19 mouse cellular contexts compared by ENCODE assay signal in the genomic region with DNA sequence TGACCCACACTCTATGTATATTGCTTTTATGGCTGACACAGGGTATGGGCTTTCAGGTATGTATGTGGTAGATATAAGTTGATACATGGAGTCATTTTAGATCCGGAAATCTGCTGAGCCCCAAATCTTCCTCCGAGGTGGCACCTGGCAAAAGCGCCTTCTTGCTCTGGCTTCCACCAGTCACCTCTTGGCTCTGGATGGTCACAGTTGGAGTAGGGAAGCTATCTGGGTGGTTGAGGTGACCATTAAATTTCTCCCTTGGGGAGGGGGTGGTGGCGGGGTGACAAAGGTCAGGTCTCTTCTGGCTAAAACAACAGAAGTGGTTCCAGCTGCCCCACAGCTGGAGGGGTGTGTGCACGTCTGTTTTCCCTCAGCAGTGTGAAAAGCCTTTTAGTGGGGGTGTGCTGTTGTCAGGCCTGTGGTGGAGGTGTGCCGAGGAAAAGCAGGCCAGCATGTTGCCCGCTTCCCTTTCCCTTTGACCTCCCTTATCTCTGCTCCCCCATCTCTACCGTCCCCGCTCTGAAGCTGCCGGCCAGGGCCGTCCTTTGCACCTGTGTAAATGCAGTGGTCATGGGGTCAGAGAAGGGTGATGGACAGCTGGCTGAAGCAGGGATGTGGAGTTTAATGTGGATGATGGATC.
A peak's percentile ranks its signal among the peaks of the same experiment; 100 is the strongest.
DNase-seq lines count a peak whose midpoint lies in the region; ATAC-seq and TF ChIP-seq lines count a peak whose summit lies in the region.
"Had no signal": no experiment of that assay in that cellular context is flagged by ENCODE, and none has a peak within 500 bp of the region (broad histone marks: within the 10 kb centered on the region; RNA-seq: fewer than 3 reads in every experiment).

No protein-coding gene starts in this region.

- no peak for ATAC-seq in hindbrain, embryonic 14.5 days (ENCODE audit: low FRiP score)
- 0 out of 2 replicates have a peak, but pooled peaks have one; percentile 17 for ATAC-seq in stomach, embryonic 16.5 days (ENCODE audit: insufficient read depth, low FRiP score)
- ATAC-seq: forebrain, embryonic 15.5 days had no signal

- no peaks in the 10 kb centered on the region for H3K9me3 ChIP-seq in hindbrain, embryonic 10.5 days
- H3K9me3 ChIP-seq in hindbrain, embryonic 14.5 days (ENCODE audit: control insufficient read depth, low read length), result no peaks in the 10 kb centered on the region
- no peaks in the 10 kb centered on the region for H3K9me3 ChIP-seq in stomach, embryonic 16.5 days (replicated peaks; ENCODE audit: control insufficient read depth, low read length)
- H3K9me3 ChIP-seq: embryonic facial prominence, embryonic 15.5 days; forebrain, embryonic 15.5 days; hindbrain, embryonic 12.5 days; limb, embryonic 15.5 days had no signal

- peak; percentile 31 for DNase-seq in hindbrain, embryonic 10.5 days (ENCODE audit: low spot score)
- no peak for DNase-seq in hindbrain, embryonic 14.5 days (ENCODE audit: low spot score)
- peak; percentile 64 for DNase-seq in embryo, embryonic 9.5 days (ENCODE audit: extremely low spot score)
- peak; percentile 74 for DNase-seq in liver, adult 2 months (ENCODE audit: extremely low read depth, low read depth, low spot score)
- DNase-seq in kidney, postnatal 25 days, result no peak
- no peak for DNase-seq in retina, embryonic 14.5 days (ENCODE audit: low spot score)
- DNase-seq: adrenal gland, adult 8-10 months; B cell, adult 2 months; cerebellum, adult 9-11 months; gastrocnemius, postnatal 14 days; kidney, adult 11 months; right cerebral cortex, postnatal 25 days; thymus, postnatal 25 days had no signal

- no peak overlapping the region for H3K9ac ChIP-seq in hindbrain, embryonic 14.5 days
- H3K9ac ChIP-seq in liver, adult 2 months (ENCODE audit: low read depth, low read length), result no peak overlapping the region
- no peak overlapping the region for H3K9ac ChIP-seq in stomach, embryonic 16.5 days (ENCODE audit: low read length)
- H3K9ac ChIP-seq: embryonic facial prominence, embryonic 15.5 days; forebrain, embryonic 15.5 days; hindbrain, embryonic 12.5 days; limb, embryonic 15.5 days had no signal

- H3K4me1 ChIP-seq in hindbrain, embryonic 10.5 days (replicated peaks), result peaks cover 36% of the 10 kb centered on the region
- peaks cover 5% of the 10 kb centered on the region; the same call in 1 of the 2 replicates for H3K4me1 ChIP-seq in hindbrain, embryonic 14.5 days (replicated peaks; ENCODE audit: control insufficient read depth, insufficient read depth, low read length)
- H3K4me1 ChIP-seq in liver, adult 2 months (ENCODE audit: control insufficient read depth, insufficient read depth, low read length), result peaks cover 9% of the 10 kb centered on the region; the same call in 1 of the 2 replicates
- no peaks in the 10 kb centered on the region for H3K4me1 ChIP-seq in stomach, embryonic 16.5 days (ENCODE audit: control insufficient read depth, insufficient read depth, low read length)
- H3K4me1 ChIP-seq: embryonic facial prominence, embryonic 15.5 days; forebrain, embryonic 15.5 days; limb, embryonic 15.5 days had no signal

- no peak overlapping the region for H3K4me3 ChIP-seq in hindbrain, embryonic 10.5 days
- no peak overlapping the region for H3K4me3 ChIP-seq in hindbrain, embryonic 14.5 days (replicated peaks; ENCODE audit: low read length)
- H3K4me3 ChIP-seq in liver, adult 2 months (ENCODE audit: insufficient read depth, low read depth, low read length), result no peak overlapping the region
- no peak overlapping the region for H3K4me3 ChIP-seq in stomach, embryonic 16.5 days (replicated peaks; ENCODE audit: low read length)
- H3K4me3 ChIP-seq: embryonic facial prominence, embryonic 15.5 days; forebrain, embryonic 15.5 days; hindbrain, embryonic 12.5 days; limb, embryonic 15.5 days had no signal

- WGBS in hindbrain, embryonic 10.5 days, result 42% methylated on average over 11 of the region's 11 CpGs
- 61% methylated on average over 11 of the region's 11 CpGs for WGBS in hindbrain, embryonic 14.5 days
- 16% methylated on average over 11 of the region's 11 CpGs for WGBS in liver, adult 2 months
- WGBS in stomach, embryonic 16.5 days, result 35% methylated on average over 11 of the region's 11 CpGs

- no peaks in the 10 kb centered on the region for H3K36me3 ChIP-seq in hindbrain, embryonic 10.5 days
- no peaks in the 10 kb centered on the region for H3K36me3 ChIP-seq in hindbrain, embryonic 14.5 days (replicated peaks; ENCODE audit: control insufficient read depth, insufficient read depth)
- H3K36me3 ChIP-seq in liver, adult 2 months (ENCODE audit: control insufficient read depth, insufficient read depth, low read length), result 0 out of 2 replicates have a peak, but pooled peaks cover 2% of the 10 kb centered on the region
- no peaks in the 10 kb centered on the region for H3K36me3 ChIP-seq in stomach, embryonic 16.5 days (ENCODE audit: control insufficient read depth, insufficient read depth, low read length)
- H3K36me3 ChIP-seq: embryonic facial prominence, embryonic 15.5 days; forebrain, embryonic 15.5 days; hindbrain, embryonic 12.5 days; limb, embryonic 15.5 days had no signal

- TF ChIP-seq CTCF in liver, adult 2 months (IDR thresholded peaks at IDR 0.05; ENCODE audit: low read depth, low read length), result no peak

- TF ChIP-seq POLR2A in liver, adult 2 months (IDR thresholded peaks at IDR 0.05; ENCODE audit: extremely low read depth, insufficient read depth, low read length), result no peak

- peaks cover 27% of the 10 kb centered on the region; the same call in 1 of the 2 replicates for H3K79me2 ChIP-seq in liver, adult 2 months (ENCODE audit: control insufficient read depth, insufficient read depth, low read length)

- H3K27me3 ChIP-seq in hindbrain, embryonic 10.5 days (ENCODE audit: insufficient read depth, poor library complexity, severe bottlenecking), result no peaks in the 10 kb centered on the region
- no peaks in the 10 kb centered on the region for H3K27me3 ChIP-seq in hindbrain, embryonic 14.5 days (ENCODE audit: control insufficient read depth, insufficient read depth, low read length)
- no peaks in the 10 kb centered on the region for H3K27me3 ChIP-seq in liver, adult 2 months (ENCODE audit: control insufficient read depth, insufficient read depth, low read length)
- H3K27me3 ChIP-seq in stomach, embryonic 16.5 days (ENCODE audit: control insufficient read depth, insufficient read depth, low read length), result no peaks in the 10 kb centered on the region
- H3K27me3 ChIP-seq: embryonic facial prominence, embryonic 15.5 days; forebrain, embryonic 15.5 days; hindbrain, embryonic 12.5 days; limb, embryonic 15.5 days had no signal

- peak overlapping the region; percentile 53; the same call in 1 of the 2 replicates for H3K27ac ChIP-seq in hindbrain, embryonic 10.5 days
- H3K27ac ChIP-seq in hindbrain, embryonic 14.5 days, result no peak overlapping the region
- no peak overlapping the region for H3K27ac ChIP-seq in liver, adult 2 months (replicated peaks; ENCODE audit: insufficient read depth, low read depth, low read length)
- no peak overlapping the region for H3K27ac ChIP-seq in stomach, embryonic 16.5 days (ENCODE audit: low read length)
- H3K27ac ChIP-seq: embryonic facial prominence, embryonic 15.5 days; forebrain, embryonic 15.5 days; hindbrain, embryonic 12.5 days; limb, embryonic 15.5 days; macrophage had no signal

- no peak overlapping the region for H3K4me2 ChIP-seq in hindbrain, embryonic 14.5 days (replicated peaks)
- no peak overlapping the region for H3K4me2 ChIP-seq in stomach, embryonic 16.5 days (ENCODE audit: low read depth, low read length)
- H3K4me2 ChIP-seq: embryonic facial prominence, embryonic 15.5 days; forebrain, embryonic 15.5 days; hindbrain, embryonic 12.5 days; limb, embryonic 15.5 days had no signal

Comparison
In these comparisons a context has a peak if more than half of its experiments do, and no peak if none do; other contexts are left out.
1. DNase-seq: peak in hindbrain, embryonic 10.5 days (single experiment), embryo, embryonic 9.5 days (single experiment) and liver, adult 2 months (single experiment); none in hindbrain, embryonic 14.5 days (single experiment), kidney, postnatal 25 days (0 of 2) and retina, embryonic 14.5 days (single experiment).